Mouse (Mus musculus): ENCODE data around the gene She.

GRCm38 (mm10) chr3:89870472-89871271 lies 39.5 kb downstream of the She start:
- no peak for TF ChIP-seq CTCF (IDR thresholded peaks at IDR 0.05; ENCODE audit: low read depth, low read length)
- no peak for TF ChIP-seq POLR2AphosphoS5 (IDR thresholded peaks at IDR 0.05; ENCODE audit: insufficient replicate concordance, low read depth, low read length)
- TF ChIP-seq TAL1 (conservative IDR thresholded peaks at IDR 0.05; ENCODE audit: low read depth, low read length) = no peak
- no peak for TF ChIP-seq GATA1 (IDR thresholded peaks at IDR 0.05; ENCODE audit: borderline replicate concordance, low read length)

All from G1E (cell line).